Mouse (Mus musculus) Patski (cell line): ENCODE measurements around the gene Tex19.1. TPM values are rescaled to one million over a fixed set of nuclear protein-coding genes. Genes with fewer than 3 reads are reported as not detected.

ENCODE experiments used
- ATAC-seq: fragments of 100-300 bp; one replicate; pipeline ENCODE4 v1.8.0; 2021
- CTCF ChIA-PET: fragments of 350-600 bp; sonication (Branson Sonifier 250); formaldehyde crosslinking; loops from one replicate; lab custom pipeline; 2022; ENCODE audit warnings: inconsistent platforms; lab: Charles Lee
- POLR2A ChIA-PET: fragments of 350-600 bp; sonication (Branson Sonifier 250); formaldehyde crosslinking; loops from one replicate; lab custom pipeline; 2022; ENCODE audit warnings: antibody characterized with exemption, inconsistent platforms; lab: Charles Lee
- DNase-seq: peaks from one replicate; pipeline ENCODE4 v3.0.0-alpha.2; 2011; ENCODE audit warnings: low read depth, low spot score
- H3K27me3 ChIP-seq: fragments of 371-371 bp; one replicate; pipeline ENCODE4 v1.5.1; 2021
- CTCF ChIP-seq: fragments of 100-300 bp; IDR thresholded peaks from one replicate; pipeline ENCODE4 v1.5.1; 2021
- in situ Hi-C: fragments of 300-500 bp; cut with MboI; formaldehyde crosslinking; loops from 3 replicates; pipeline ENCODE4 v1.11.1; 2018; ENCODE audit warnings: low pct_unique_long_range_greater_than_20kb, mixed read lengths
- polyA plus RNA-seq: library from polyadenylated mRNA; unstranded; gene quantifications from one replicate; pipeline ENCODE4 v1.2.3, GENCODE M21; 2021

Tex19.1 gene
- polyA plus RNA-seq, 1 experiment from 2014 or later: not detected

DNA sequence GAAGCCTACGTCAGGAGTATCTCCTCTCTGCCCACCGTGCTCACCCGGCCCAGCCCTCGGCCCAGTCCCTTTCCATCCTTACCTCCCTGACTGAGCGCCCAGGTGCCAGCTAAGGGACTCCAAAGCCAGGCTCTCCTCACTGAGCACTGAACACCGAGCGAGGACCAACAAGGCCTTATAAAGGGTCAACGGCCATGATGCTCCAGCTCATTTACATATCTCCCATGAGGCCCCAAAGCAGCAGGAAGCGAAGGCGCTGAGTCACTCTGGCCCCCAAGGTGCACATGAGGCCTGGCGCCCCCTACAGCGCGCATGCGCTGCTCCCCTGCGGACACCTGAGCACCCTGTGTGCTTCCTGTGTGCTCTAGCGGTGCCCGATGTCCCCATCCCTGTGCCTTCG is 27.8 kb upstream of the Tex19.1 start:
- ChIA-PET POLR2A (no interaction called here), CTCF (interaction anchor here (1.3 kb wide), 1 partner anchor 13 kb away, joined by 3 read pairs; no protein-coding TSS in a partner anchor)
- TF ChIP-seq CTCF: no peak
- in situ Hi-C loops: no loop called here
- H3K27me3 ChIP-seq: no peaks in the 10 kb centered on the region
- DNase-seq (no peak), ATAC-seq (no peak)

DNA sequence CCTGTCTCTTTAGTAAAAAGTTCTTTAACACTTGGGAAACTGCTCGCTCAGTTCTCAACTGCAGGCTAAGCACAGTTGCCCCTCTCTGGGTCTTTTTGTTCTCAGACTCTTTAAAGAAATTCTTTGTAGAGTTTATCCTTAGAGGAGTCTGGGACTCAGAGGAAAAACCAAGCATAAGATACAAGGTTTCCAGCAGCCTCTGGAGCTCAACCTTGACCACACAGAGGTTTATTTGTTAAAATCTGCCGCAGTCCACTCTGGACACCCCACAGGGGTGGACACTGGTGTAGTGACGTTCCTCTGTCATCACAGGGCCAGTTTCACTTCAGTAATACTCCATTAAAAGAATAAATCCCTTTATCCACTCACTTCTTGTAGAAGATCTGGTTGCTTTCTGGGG is 27.4 kb upstream of the Tex19.1 start, which contains the start of gene Tex19.2:
Tex19.2 (minus strand) TSS at position 101 of the 400 bp plus-strand sequence.
- no peaks in the 10 kb centered on the region for H3K27me3 ChIP-seq
- ChIA-PET CTCF (interaction anchor here (1.3 kb wide), 1 partner anchor 14 kb away, joined by 3 read pairs; no protein-coding TSS in a partner anchor), POLR2A (no interaction called here)
- in situ Hi-C loops: no loop called here
- ATAC-seq: no peak
- TF ChIP-seq CTCF: no peak
- no peak for DNase-seq

DNA sequence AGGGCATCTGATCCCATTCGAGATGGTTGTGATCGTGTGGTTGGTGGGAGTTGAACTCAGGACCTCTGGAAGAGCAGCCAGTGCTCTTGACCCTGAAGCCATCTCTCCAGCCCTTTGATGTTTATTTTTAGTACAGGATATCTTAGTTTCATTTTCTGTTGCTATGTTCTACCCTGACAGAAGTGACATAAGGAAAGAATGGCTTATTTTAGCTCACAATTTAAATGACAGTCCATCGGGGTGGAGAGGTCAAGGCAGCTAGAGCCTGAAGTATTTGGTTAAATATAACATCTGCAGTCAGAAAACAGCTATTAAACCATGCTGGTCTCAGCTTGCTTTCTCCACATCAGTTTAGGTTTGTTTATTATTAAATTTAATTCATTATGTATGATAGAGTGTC is 24.8 kb upstream of the Tex19.1 start:
- TF ChIP-seq CTCF: no peak
- POLR2A ChIA-PET: no interaction called here
- in situ Hi-C loops: loop anchor here (10.0 kb wide), 1 partner anchor 216 kb away; no protein-coding TSS in a partner anchor
- CTCF ChIA-PET: interaction anchor here (1.2 kb wide), 2 partner anchors 9 to 27 kb away, joined by 3 read pairs; no protein-coding TSS in a partner anchor
- H3K27me3 ChIP-seq: no peaks in the 10 kb centered on the region
- DNase-seq (no peak), ATAC-seq (no peak)

GRCm38 (mm10) chr11:121122024-121122670 is 23.8 kb upstream of the Tex19.1 start:
- ATAC-seq (no peak), DNase-seq (no peak)
- no peaks in the 10 kb centered on the region for H3K27me3 ChIP-seq
- POLR2A ChIA-PET: no interaction called here
- CTCF ChIA-PET: interaction anchor here (0.9 kb wide), 1 partner anchor 18 kb away, joined by 4 read pairs; no protein-coding TSS in a partner anchor
- in situ Hi-C loops: loop anchor here (10.0 kb wide), 1 partner anchor 217 kb away; no protein-coding TSS in a partner anchor
- no peak for TF ChIP-seq CTCF

- no peak for DNase-seq
- in situ Hi-C loops: loop anchor here (10.0 kb wide), 1 partner anchor 219 kb away; no protein-coding TSS in a partner anchor
- no peak for TF ChIP-seq CTCF
- no peak for ATAC-seq
- ChIA-PET CTCF (interaction anchor here (1.3 kb wide), 1 partner anchor 70 kb away, joined by 3 read pairs; no protein-coding TSS in a partner anchor), POLR2A (no interaction called here)
- peaks cover under 1% of the 10 kb centered on the region for H3K27me3 ChIP-seq
Measured at GRCm38 (mm10) chr11:121123438-121123837, 22.5 kb upstream of the Tex19.1 start.

DNA sequence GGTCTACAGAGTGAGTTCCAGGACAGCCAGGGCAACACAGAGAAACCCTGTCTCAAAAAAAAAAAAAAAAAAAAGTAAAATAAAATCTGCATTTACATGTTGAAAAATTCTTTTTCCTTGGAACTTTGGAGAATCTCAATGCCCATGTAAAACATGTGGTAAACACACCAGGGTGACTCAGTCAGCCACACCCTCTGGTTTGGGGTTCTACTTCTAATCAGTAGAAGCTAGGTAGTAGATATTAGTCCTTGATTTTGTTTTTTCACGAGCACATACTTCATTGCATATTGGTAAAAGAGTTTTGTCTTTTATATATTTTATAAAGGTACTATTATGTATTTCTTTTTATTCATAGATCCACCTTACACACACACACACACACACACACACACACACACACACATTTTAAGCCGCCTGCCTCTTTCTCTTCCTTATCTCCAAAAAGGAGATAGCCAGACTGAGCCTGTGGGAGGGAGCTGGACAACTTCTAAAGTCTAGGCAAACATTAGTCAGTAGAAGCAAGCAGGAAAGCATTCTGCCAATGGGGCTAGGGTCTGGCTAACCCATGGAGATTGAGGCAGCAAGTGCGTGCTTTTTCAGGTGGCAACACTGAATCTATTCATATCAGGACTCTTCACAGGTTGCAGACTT is 20.3 kb upstream of the Tex19.1 start:
- no peak for ATAC-seq
- DNase-seq: no peak
- in situ Hi-C loops: loop anchor here (10.0 kb wide), 1 partner anchor 221 kb away; no protein-coding TSS in a partner anchor
- CTCF ChIA-PET: interaction anchor here (0.7 to 2.1 kb wide), 6 partner anchors 14 to 134 kb away, joined by 3 to 5 read pairs (median 3); partner anchors contain the start of gene Csnk1d
- peaks cover 14% of the 10 kb centered on the region for H3K27me3 ChIP-seq
- no peak for TF ChIP-seq CTCF
- POLR2A ChIA-PET: no interaction called here

- ATAC-seq (no peak), DNase-seq (no peak)
- ChIA-PET CTCF (interaction anchor here (0.7 to 2.1 kb wide), 7 partner anchors 13 to 67 kb away, joined by 3 to 5 read pairs (median 3); no protein-coding TSS in a partner anchor), POLR2A (no interaction called here)
- in situ Hi-C loops: loop anchor here (10.0 kb wide), 1 partner anchor 222 kb away; no protein-coding TSS in a partner anchor
- H3K27me3 ChIP-seq: peaks cover 21% of the 10 kb centered on the region
- TF ChIP-seq CTCF: peak; percentile 75
Measured at GRCm38 (mm10) chr11:121126395-121126794, 19.5 kb upstream of the Tex19.1 start.

GRCm38 (mm10) chr11:121127441-121127840 is 18.5 kb upstream of the Tex19.1 start:
- in situ Hi-C loops: loop anchor here (10.0 kb wide), 1 partner anchor 223 kb away; no protein-coding TSS in a partner anchor
- ChIA-PET CTCF (interaction anchor here (1.4 to 2.1 kb wide), 4 partner anchors 12 to 58 kb away, joined by 3 to 5 read pairs (median 4); no protein-coding TSS in a partner anchor), POLR2A (no interaction called here)
- no peak for ATAC-seq
- no peak for DNase-seq
- no peak for TF ChIP-seq CTCF
- H3K27me3 ChIP-seq: peaks cover 28% of the 10 kb centered on the region

GRCm38 (mm10) chr11:121129616-121130015 is 16.3 kb upstream of the Tex19.1 start:
- H3K27me3 ChIP-seq: peaks cover 44% of the 10 kb centered on the region
- in situ Hi-C loops: loop anchor here (5.0 to 10.0 kb wide), 2 partner anchors 67 to 225 kb away; partner anchors contain the start of gene Sectm1b
- POLR2A ChIA-PET: no interaction called here
- ATAC-seq (no peak), DNase-seq (no peak)
- CTCF ChIA-PET: interaction anchor here (2.2 kb wide), 1 partner anchor 11 kb away, joined by 7 read pairs; no protein-coding TSS in a partner anchor
- TF ChIP-seq CTCF: no peak

DNA sequence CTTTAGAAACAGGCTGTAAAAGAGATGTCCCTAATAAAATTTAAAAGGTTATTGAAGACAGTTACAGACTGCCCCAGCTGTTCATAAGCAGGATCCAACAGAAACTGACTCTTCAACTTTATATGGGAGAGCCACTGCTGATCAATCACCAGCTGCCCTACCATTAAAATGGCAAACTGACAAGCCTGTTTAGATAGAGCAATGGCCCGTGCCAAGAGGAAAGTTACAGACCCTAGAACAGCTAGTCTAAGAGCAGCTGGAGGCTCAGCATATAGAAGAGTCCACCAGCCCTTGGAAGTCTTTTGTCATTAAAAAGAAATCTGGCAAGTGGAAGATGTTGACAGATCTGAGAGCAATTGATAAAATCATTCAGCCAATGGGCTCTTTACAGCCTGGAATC is 11.3 kb upstream of the Tex19.1 start:
- H3K27me3 ChIP-seq: peaks cover 50% of the 10 kb centered on the region
- POLR2A ChIA-PET: no interaction called here
- CTCF ChIA-PET: no interaction called here
- no peak for DNase-seq
- in situ Hi-C loops: loop anchor here (5.0 kb wide), 1 partner anchor 72 kb away; the partner anchor contains the start of gene Sectm1b
- no peak for TF ChIP-seq CTCF
- ATAC-seq: no peak
